Mouse (Mus musculus) thymus, adult 2 months (tissue): Measurements from ENCODE around the gene Trp53.
"Not testable (repeated sequence)": the region's sequence is repeated elsewhere in the genome, so short reads cannot be mapped to it uniquely, and the experiment has no call there.

Source experiments
- CTCF ChIP-seq: fragments of 200-500 bp; IDR thresholded peaks from 2 replicates; pipeline ENCODE4 v1.5.1; 2012; ENCODE audit warnings: mild to moderate bottlenecking, control low read depth, low read length, moderate library complexity, borderline replicate concordance; ENCODE audit not compliant: control insufficient read depth, poor library complexity, insufficient read depth; ENCODE audit errors: extremely low read depth
- POLR2A ChIP-seq: fragments of 200-500 bp; IDR thresholded peaks from 2 replicates; pipeline ENCODE4 v1.6.1; 2012; ENCODE audit warnings: mild to moderate bottlenecking, low read length, control low read depth, moderate library complexity; ENCODE audit not compliant: control insufficient read depth, poor library complexity, insufficient read depth; ENCODE audit errors: extremely low read depth

- TF ChIP-seq CTCF, POLR2A: not testable (repeated sequence)
Observed at GRCm38 (mm10) chr11:69541741-69542140, 38.4 kb upstream of the Trp53 start.
